Mouse (Mus musculus) embryo, embryonic 10 days (tissue): Measurements from ENCODE around the gene Rnf149.
A peak's percentile ranks its signal among the peaks of the same experiment; 100 is the strongest.

ENCODE experiments used
- DNase-seq: peaks from one replicate; pipeline ENCODE4 v3.0.0-alpha.2; 2015; ENCODE audit warnings: low spot score

Gene Rnf149

GRCm38 (mm10) chr1:39575778-39576375 is 1.3 kb downstream of the Rnf149 start:
- no peak for DNase-seq

GRCm38 (mm10) chr1:39573890-39574289 is 3.3 kb downstream of the Rnf149 start:
- DNase-seq, result no peak

GRCm38 (mm10) chr1:39571653-39572052 is 5.6 kb downstream of the Rnf149 start:
- DNase-seq, result no peak

GRCm38 (mm10) chr1:39568079-39568478 is 9.1 kb downstream of the Rnf149 start:
- DNase-seq, result no peak

- peak; percentile 59 for DNase-seq
Measured at GRCm38 (mm10) chr1:39564603-39565002, 12.6 kb downstream of the Rnf149 start.

- no peak for DNase-seq
Measured at GRCm38 (mm10) chr1:39563161-39563560, 14.0 kb downstream of the Rnf149 start.

GRCm38 (mm10) chr1:39561920-39562319 is 15.3 kb downstream of the Rnf149 start:
- DNase-seq, result no peak

GRCm38 (mm10) chr1:39559009-39559408 is 18.2 kb downstream of the Rnf149 start:
- no peak for DNase-seq

GRCm38 (mm10) chr1:39555556-39556415 is 21.4 kb downstream of the Rnf149 start:
- no peak for DNase-seq

- DNase-seq, result no peak
Measured at GRCm38 (mm10) chr1:39549831-39550230, 27.4 kb downstream of the Rnf149 start.

- DNase-seq, result peak; percentile 46
Measured at GRCm38 (mm10) chr1:39547238-39547637, 30.0 kb downstream of the Rnf149 start.

- DNase-seq, result no peak
Measured at GRCm38 (mm10) chr1:39546160-39546866, 30.9 kb downstream of the Rnf149 start.

- DNase-seq, result no peak
Measured at GRCm38 (mm10) chr1:39545589-39545988, 31.6 kb downstream of the Rnf149 start.

- no peak for DNase-seq
Measured at GRCm38 (mm10) chr1:39540592-39540991, 36.6 kb downstream of the Rnf149 start.

GRCm38 (mm10) chr1:39537631-39538380 is 39.4 kb downstream of the Rnf149 start:
- no peak for DNase-seq

- no peak for DNase-seq
Measured at GRCm38 (mm10) chr1:39536701-39537100, 40.5 kb downstream of the Rnf149 start.

- peak; percentile 100 for DNase-seq
Measured at GRCm38 (mm10) chr1:39535515-39536311, 41.5 kb downstream of the Rnf149 start.

GRCm38 (mm10) chr1:39534831-39535230 is 42.4 kb downstream of the Rnf149 start, which contains the start of gene Cnot11:
TSS of gene Cnot11 (plus strand) at chr1:39534992.
- DNase-seq, result no peak

GRCm38 (mm10) chr1:39533917-39534316 is 43.3 kb downstream of the Rnf149 start:
- DNase-seq, result no peak

- no peak for DNase-seq
Measured at GRCm38 (mm10) chr1:39531036-39531435, 46.2 kb downstream of the Rnf149 start.
